Mouse (Mus musculus): ENCODE measurements around the gene Chek2. TPM values are rescaled to one million over a fixed set of nuclear protein-coding genes. Genes with fewer than 3 reads are reported as not detected.
"Not testable (repeated sequence)": the region's sequence is repeated elsewhere in the genome, so short reads cannot be mapped to it uniquely, and the experiment has no call there.

The Chek2 gene
- polyA plus RNA-seq, 1 experiment: 22.2 TPM

GRCm38 (mm10) chr5:110877666-110878505, 38.1 kb downstream of the Chek2 start:
- WGBS: 93% methylated on average over 5 of the region's 5 CpGs
- no peak overlapping the region for H3K4me3 ChIP-seq (replicated peaks; ENCODE audit: control insufficient read depth, low read depth, low read length)
- no peak overlapping the region for H3K27ac ChIP-seq (ENCODE audit: control insufficient read depth, insufficient read depth, low read depth, low read length, poor library complexity)
- H3K4me1 ChIP-seq (ENCODE audit: control insufficient read depth, insufficient read depth, low read length): no peaks in the 10 kb centered on the region
- TF ChIP-seq CTCF (IDR thresholded peaks at IDR 0.05; ENCODE audit: control insufficient read depth, insufficient read depth, low read length): no peak
- TF ChIP-seq POLR2A (IDR thresholded peaks at IDR 0.05; ENCODE audit: borderline replicate concordance, control insufficient read depth, low read depth, low read length): no peak

- H3K27ac ChIP-seq (ENCODE audit: control insufficient read depth, insufficient read depth, low read depth, low read length, poor library complexity); H3K4me1 ChIP-seq (ENCODE audit: control insufficient read depth, insufficient read depth, low read length); H3K4me3 ChIP-seq (replicated peaks; ENCODE audit: control insufficient read depth, low read depth, low read length): not testable (repeated sequence)
- WGBS: 93% methylated on average over 1 of the region's 1 CpGs
Measured at GRCm38 (mm10) chr5:110878526-110878925, 38.7 kb downstream of the Chek2 start.

- peak overlapping the region; percentile 96 for H3K4me3 ChIP-seq (replicated peaks; ENCODE audit: control insufficient read depth, low read depth, low read length)
- TF ChIP-seq CTCF (IDR thresholded peaks at IDR 0.05; ENCODE audit: control insufficient read depth, insufficient read depth, low read length) (no peak), POLR2A (IDR thresholded peaks at IDR 0.05; ENCODE audit: borderline replicate concordance, control insufficient read depth, low read depth, low read length) (no peak)
- H3K4me1 ChIP-seq (ENCODE audit: control insufficient read depth, insufficient read depth, low read length): no peaks in the 10 kb centered on the region
- no peak overlapping the region; the same call in 1 of the 2 replicates for H3K27ac ChIP-seq (ENCODE audit: control insufficient read depth, insufficient read depth, low read depth, low read length, poor library complexity)
- WGBS: 71% methylated on average over 7 of the region's 7 CpGs
Measured at GRCm38 (mm10) chr5:110879042-110879441, 39.3 kb downstream of the Chek2 start.

GRCm38 (mm10) chr5:110879584-110880374, 40.0 kb downstream of the Chek2 start, which contains the start of gene Ttc28:
TSS of gene Ttc28 (plus strand) at chr5:110879803.
- Histone ChIP-seq H3K27ac (ENCODE audit: control insufficient read depth, insufficient read depth, low read depth, low read length, poor library complexity) (peak within 1 kb of the TSS; percentile 43; the same call in 1 of the 2 replicates), H3K4me3 (replicated peaks; ENCODE audit: control insufficient read depth, low read depth, low read length) (peak within 1 kb of the TSS; percentile 96), H3K4me1 (ENCODE audit: control insufficient read depth, insufficient read depth, low read length) (no peaks in the 10 kb centered on the region)
- TF ChIP-seq CTCF (IDR thresholded peaks at IDR 0.05; ENCODE audit: control insufficient read depth, insufficient read depth, low read length) (no peak), POLR2A (IDR thresholded peaks at IDR 0.05; ENCODE audit: borderline replicate concordance, control insufficient read depth, low read depth, low read length) (peak; percentile 12; the same call in 1 of the 2 replicates)
- under 1% methylated on average over 98 of the region's 101 CpGs for WGBS

GRCm38 (mm10) chr5:110888596-110888995, 48.8 kb downstream of the Chek2 start:
- no peaks in the 10 kb centered on the region for H3K4me1 ChIP-seq (ENCODE audit: control insufficient read depth, insufficient read depth, low read length)
- no peak overlapping the region for H3K4me3 ChIP-seq (replicated peaks; ENCODE audit: control insufficient read depth, low read depth, low read length)
- WGBS: 89% methylated on average over 4 of the region's 4 CpGs
- no peak overlapping the region for H3K27ac ChIP-seq (ENCODE audit: control insufficient read depth, insufficient read depth, low read depth, low read length, poor library complexity)
- no peak for TF ChIP-seq POLR2A (IDR thresholded peaks at IDR 0.05; ENCODE audit: borderline replicate concordance, control insufficient read depth, low read depth, low read length)
- no peak for TF ChIP-seq CTCF (IDR thresholded peaks at IDR 0.05; ENCODE audit: control insufficient read depth, insufficient read depth, low read length)

- no peak overlapping the region for H3K27ac ChIP-seq (ENCODE audit: control insufficient read depth, insufficient read depth, low read depth, low read length, poor library complexity)
- 88% methylated on average over 1 of the region's 1 CpGs for WGBS
- TF ChIP-seq POLR2A (IDR thresholded peaks at IDR 0.05; ENCODE audit: borderline replicate concordance, control insufficient read depth, low read depth, low read length) (no peak), CTCF (IDR thresholded peaks at IDR 0.05; ENCODE audit: control insufficient read depth, insufficient read depth, low read length) (no peak)
Measured at GRCm38 (mm10) chr5:110889945-110890344, 50.2 kb downstream of the Chek2 start.

GRCm38 (mm10) chr5:110890561-110890960, 50.8 kb downstream of the Chek2 start:
- 82% methylated on average over 3 of the region's 3 CpGs for WGBS
- Histone ChIP-seq H3K4me3 (replicated peaks; ENCODE audit: control insufficient read depth, low read depth, low read length) (no peak overlapping the region), H3K4me1 (ENCODE audit: control insufficient read depth, insufficient read depth, low read length) (no peaks in the 10 kb centered on the region), H3K27ac (ENCODE audit: control insufficient read depth, insufficient read depth, low read depth, low read length, poor library complexity) (no peak overlapping the region)
- TF ChIP-seq CTCF (IDR thresholded peaks at IDR 0.05; ENCODE audit: control insufficient read depth, insufficient read depth, low read length): no peak
- TF ChIP-seq POLR2A (IDR thresholded peaks at IDR 0.05; ENCODE audit: borderline replicate concordance, control insufficient read depth, low read depth, low read length): no peak

More at GRCm38 (mm10) chr5:110889945-110890344, 50.2 kb downstream of the Chek2 start:
- Histone ChIP-seq H3K4me1 (ENCODE audit: control insufficient read depth, insufficient read depth, low read length) (no peaks in the 10 kb centered on the region), H3K4me3 (replicated peaks; ENCODE audit: control insufficient read depth, low read depth, low read length) (no peak overlapping the region)

- 77% methylated on average over 7 of the region's 7 CpGs for WGBS
- Histone ChIP-seq H3K27ac (ENCODE audit: control insufficient read depth, insufficient read depth, low read depth, low read length, poor library complexity) (no peak overlapping the region), H3K4me1 (ENCODE audit: control insufficient read depth, insufficient read depth, low read length) (no peaks in the 10 kb centered on the region), H3K4me3 (replicated peaks; ENCODE audit: control insufficient read depth, low read depth, low read length) (no peak overlapping the region)
- no peak for TF ChIP-seq CTCF (IDR thresholded peaks at IDR 0.05; ENCODE audit: control insufficient read depth, insufficient read depth, low read length)
- TF ChIP-seq POLR2A (IDR thresholded peaks at IDR 0.05; ENCODE audit: borderline replicate concordance, control insufficient read depth, low read depth, low read length): no peak
Measured at GRCm38 (mm10) chr5:110897114-110897788, 57.5 kb downstream of the Chek2 start.
